Mouse (Mus musculus) induced T-regulatory cell, adult 2 months (primary cell): ENCODE measurements at regions not wholly inside any gene's neighbourhood (a gene's known extent, or its start where the extent isn't known, plus 50 kb on each side); places are given as distances from the start of the nearest gene placed in this dataset.

ENCODE experiments used
- DNase-seq: peaks from one replicate; pipeline ENCODE4 v3.0.0-alpha.2; 2012; ENCODE audit warnings: low read depth

- no peak for DNase-seq
These were observed 370.9 kb downstream of the Bckdhb start for GRCm38 (mm10) chr9:84295891-84296290.

GRCm38 (mm10) chr9:84296456-84296855 lies 371.5 kb downstream of the Bckdhb start:
- no peak for DNase-seq

DNA sequence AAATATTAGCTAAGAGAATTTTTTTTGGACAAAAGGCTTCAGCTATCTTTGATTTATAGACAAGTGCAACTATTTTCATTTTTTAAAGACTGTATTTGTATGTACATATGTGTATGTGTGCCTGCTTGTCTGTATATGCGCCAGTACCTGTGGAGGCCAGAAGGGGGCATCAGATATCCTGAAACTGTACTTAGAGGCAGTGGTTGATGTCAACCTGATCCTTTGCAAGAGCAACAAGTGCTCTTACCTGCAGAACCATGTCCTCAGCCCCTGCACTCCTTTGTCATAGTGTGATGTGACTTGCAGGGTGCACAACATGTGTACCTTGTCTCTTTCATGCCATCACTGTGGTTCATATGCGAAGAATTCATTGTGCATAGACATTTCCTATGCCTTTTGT lies 379.5 kb downstream of the Bckdhb start:
- DNase-seq: peak; percentile 22

GRCm38 (mm10) chr9:84318811-84319210 lies 393.9 kb downstream of the Bckdhb start:
- no peak for DNase-seq

DNA sequence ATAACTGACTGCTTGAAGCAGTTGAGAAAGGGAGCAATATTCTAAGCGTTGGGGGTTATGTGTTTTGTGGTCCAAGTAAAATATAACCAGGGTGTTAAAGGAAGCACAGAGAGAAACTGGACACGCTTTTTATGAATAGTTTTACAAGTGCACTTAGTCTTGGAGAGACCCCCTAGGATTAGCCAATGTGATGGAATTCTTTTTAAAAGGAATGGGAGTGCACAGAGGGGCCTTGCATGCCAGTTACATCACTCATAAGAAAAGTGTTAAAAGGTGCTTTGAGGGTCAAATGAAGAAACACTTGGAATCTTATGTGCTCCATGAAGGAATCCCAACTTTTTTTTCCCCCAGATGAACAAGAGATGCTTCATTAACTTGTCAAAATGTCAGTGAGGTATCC lies 394.4 kb downstream of the Bckdhb start:
- no peak for DNase-seq

DNA sequence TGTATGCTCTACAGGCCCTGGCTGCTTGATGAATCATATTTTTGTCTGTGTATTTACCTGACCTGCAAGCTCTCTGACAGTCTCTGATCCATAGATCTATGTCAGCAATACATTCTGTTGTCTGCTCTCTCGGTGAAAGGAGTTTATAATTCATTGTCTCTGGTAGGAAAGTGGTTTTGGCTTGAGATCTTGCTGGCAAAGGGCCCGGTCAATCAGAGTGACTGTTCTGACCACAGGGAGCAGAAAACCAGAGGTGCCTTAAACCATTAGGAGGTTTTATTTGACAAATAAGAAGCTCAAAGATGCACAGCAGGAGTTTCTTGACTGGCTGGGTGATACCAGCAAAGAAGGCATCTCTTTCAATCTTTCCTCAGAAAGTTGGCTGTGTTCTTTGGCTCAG lies 398.2 kb downstream of the Bckdhb start:
- no peak for DNase-seq

GRCm38 (mm10) chr9:84331083-84331602 lies 406.2 kb downstream of the Bckdhb start:
- DNase-seq: no peak

GRCm38 (mm10) chr9:84343435-84344095 lies 418.6 kb downstream of the Bckdhb start:
- peak; percentile 67 for DNase-seq

DNA sequence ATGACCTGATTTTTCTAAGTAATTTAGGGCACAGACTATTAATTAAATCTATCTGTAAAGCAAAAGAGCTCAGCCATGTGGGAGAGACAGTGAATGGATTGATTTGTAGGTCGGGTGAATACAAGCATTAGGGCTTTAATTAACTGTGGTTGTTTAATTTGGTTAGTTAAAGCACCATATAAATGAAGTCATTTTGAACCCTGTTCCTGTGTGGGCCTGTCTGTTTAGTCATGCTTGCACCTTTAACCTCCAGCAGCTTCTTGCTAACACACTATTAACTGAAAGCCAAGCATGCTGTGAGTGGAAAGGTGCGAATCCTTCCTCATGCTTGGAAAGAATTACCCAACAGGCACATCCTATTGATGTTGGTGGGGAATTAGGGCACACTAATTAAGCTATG lies 425.3 kb downstream of the Bckdhb start:
- DNase-seq: no peak

DNA sequence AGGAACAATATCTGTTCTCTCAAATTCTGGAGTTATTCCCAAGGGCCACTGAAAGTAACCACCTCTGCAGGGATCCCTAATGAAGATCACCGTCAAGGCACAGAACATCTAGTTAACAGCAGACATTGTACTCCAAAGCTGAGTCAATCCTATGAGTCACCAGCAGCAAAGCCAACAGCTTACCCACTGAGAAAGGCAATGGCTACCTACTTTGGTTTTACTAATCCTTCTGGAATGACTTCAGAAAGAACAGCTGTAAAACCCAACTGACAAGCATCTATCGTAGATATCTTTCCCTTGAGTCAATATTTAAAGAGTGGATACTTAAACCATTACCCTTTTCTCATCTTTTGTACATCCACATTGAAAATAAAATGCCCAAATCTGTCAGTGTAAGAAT lies 429.5 kb downstream of the Bckdhb start:
- no peak for DNase-seq

GRCm38 (mm10) chr9:84356167-84356566 lies 431.2 kb downstream of the Bckdhb start:
- DNase-seq: no peak

- DNase-seq: no peak
These were observed 434.9 kb downstream of the Bckdhb start for GRCm38 (mm10) chr9:84359879-84360278.

- no peak for DNase-seq
These were observed 435.5 kb downstream of the Bckdhb start for GRCm38 (mm10) chr9:84360484-84360883.

DNA sequence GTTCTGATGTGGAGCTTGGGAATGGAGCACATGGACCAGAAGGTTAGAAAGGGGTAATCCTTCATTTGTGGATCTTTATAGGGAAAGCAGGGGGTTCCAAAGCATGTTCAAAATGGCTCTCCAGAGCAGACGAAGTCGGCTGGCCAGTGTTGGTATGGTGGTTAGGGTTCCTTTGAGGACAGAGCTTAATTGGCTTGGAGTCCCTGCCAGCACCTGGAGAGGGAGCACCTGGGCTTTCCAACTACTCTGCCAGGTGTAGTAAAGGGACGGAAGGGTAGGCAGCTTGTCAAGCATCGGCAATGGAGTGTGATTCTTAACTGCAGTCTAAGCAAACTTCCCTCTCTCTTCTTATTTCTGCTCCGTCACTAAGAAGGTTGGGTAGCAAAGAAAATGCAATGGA lies 438.5 kb downstream of the Bckdhb start:
- DNase-seq: no peak

DNA sequence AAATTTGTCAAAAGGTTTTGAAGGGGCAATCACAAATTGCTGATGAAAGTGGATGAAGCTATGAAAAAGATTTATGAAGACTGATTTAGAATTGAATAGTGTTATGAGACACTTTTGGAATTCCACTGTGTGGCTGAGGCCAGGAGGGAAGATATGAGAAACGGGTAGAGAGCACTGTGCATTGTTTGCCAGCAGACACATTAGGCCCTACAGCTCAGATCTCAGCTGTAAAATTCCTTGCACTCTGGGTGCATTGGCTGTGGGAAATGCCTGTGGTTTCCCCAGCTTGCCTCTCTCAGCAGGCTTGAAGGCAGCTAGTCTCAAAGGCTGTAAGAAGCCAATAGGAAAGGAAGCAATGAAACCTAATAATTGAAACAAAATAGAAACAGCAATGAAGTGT lies 444.3 kb downstream of the Bckdhb start:
- DNase-seq: no peak

- DNase-seq: no peak
These were observed 445.3 kb downstream of the Bckdhb start for GRCm38 (mm10) chr9:84370260-84370659.

GRCm38 (mm10) chr9:84375746-84376145 lies 450.8 kb downstream of the Bckdhb start:
- no peak for DNase-seq

GRCm38 (mm10) chr9:84376621-84377020 lies 451.7 kb downstream of the Bckdhb start:
- no peak for DNase-seq

- no peak for DNase-seq
These were observed 457.0 kb downstream of the Bckdhb start for GRCm38 (mm10) chr9:84381942-84382341.

GRCm38 (mm10) chr9:84389831-84390230 lies 464.9 kb downstream of the Bckdhb start:
- no peak for DNase-seq

DNA sequence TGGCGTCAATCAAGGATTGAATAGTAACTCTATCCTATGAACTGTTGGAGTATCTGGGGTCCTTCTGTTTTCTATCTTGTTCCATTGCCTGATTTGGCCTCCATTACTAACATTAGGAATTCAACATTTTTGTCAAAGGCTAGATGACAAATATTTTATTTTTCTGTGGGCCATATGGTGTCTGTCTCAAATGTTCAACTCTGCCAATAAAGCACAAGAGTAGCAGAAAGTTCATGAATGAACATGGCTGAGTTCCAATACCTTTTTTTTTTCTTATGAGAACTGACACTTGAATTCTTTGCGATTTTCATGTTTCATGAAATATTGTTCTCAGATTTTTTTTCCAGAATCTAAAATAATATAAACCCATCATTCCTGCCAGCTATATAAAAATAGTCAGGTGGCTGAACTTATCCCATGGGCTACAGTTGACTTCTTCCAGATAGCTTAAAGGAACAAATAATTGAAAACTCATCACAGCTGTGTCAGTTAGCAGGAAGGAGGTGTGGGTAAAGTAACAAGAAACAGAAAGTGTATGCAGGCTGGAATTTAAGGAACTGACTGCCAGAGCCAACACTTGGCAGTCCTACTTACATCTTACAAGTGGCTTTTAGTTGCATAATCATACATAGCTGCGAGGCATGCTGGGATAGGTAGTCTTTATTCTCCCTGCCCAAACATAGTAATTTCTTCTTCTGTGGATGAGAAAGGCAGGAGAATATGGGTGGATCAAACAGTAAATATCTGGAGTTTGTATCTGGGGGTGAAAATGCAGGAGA lies 469.8 kb downstream of the Bckdhb start:
- no peak for DNase-seq

DNA sequence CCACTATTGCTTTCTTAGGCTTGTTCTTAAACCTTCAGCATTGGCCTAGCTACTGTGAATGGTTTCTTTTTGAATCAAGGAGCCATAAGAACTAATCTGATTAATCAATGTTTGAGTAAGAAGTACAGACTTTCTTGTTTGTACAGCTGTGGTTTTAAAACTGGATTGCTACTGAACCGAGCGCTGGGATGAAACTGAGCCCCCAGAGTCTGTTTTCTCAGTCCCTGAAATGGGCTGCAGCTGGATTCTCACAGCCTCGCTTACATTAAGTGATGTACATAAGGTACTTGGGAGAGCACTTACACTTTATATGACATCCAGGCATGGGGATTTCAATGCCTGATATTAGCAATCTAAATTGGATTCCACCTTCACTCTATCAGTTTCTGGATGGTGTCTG lies 474.5 kb downstream of the Bckdhb start:
- DNase-seq: no peak
